Mouse (Mus musculus): ENCODE results near the gene Gm20741.

DNA sequence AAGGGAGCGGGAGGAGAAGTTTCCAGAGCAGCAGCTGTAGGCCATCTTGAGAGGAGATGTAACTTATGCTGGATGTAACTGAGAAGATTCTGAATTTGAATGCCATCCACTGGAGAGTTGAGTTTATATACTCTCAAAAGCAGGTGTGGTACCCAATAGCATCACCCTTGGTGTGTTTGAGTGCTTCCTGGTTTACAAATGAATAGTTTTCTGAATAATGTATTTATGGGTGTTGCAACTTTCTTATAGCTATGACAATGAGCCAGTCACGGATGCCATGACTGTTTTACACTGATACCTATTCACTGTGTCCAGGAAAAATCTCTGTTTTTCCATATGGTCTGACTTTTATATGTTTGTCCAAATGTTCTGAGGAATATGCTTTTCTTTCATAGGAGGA is 37.9 kb downstream of the Gm20741 start, which contains the start of gene 2310057N15Rik:
- TF ChIP-seq POLR2A (IDR thresholded peaks at IDR 0.05; ENCODE audit: control insufficient read depth, low read depth, low read length) (no peak), CTCF (IDR thresholded peaks at IDR 0.05; ENCODE audit: control insufficient read depth, insufficient read depth, insufficient replicate concordance, low read depth, low read length) (no peak)

Measured in testis, adult 2 months (tissue).